Mouse (Mus musculus): Measurements from ENCODE around the gene H2-K1.

Gene H2-K1

GRCm38 (mm10) chr17:33954646-33955554 is 45.2 kb downstream of the H2-K1 start:
- DNase-seq (ENCODE audit: low spot score in 2 of 2), result no peak

- DNase-seq (ENCODE audit: low spot score in 2 of 2), result no peak
Observed at GRCm38 (mm10) chr17:33953961-33954565, 46.1 kb downstream of the H2-K1 start.

- DNase-seq (ENCODE audit: low spot score in 2 of 2), result no peak
Observed at GRCm38 (mm10) chr17:33953310-33953709, 46.8 kb downstream of the H2-K1 start.

DNA sequence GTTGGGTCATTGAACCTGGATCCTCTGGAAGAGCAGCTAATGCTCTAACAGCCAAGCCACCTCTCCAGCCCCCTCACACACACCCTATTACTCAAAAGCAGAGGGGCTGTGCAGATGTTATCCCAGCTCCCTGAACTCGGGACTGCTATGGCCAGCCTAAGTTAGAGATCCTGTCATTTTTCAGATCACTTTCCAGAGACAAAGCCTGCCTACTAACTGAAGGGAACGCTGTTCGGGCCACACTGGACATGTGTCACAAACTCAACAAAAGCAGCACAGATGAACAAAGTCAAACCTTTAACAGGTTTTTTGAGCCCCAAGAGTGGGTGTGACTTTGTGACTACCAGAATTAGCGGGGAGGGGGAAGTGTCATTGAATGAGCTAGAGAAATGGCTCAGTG is 47.3 kb downstream of the H2-K1 start:
- DNase-seq (ENCODE audit: low spot score in 2 of 2), result no peak

- peak in 1 of 2 experiments; percentile 5 for DNase-seq (ENCODE audit: low spot score in 2 of 2)
Observed at GRCm38 (mm10) chr17:33952015-33952414, 48.1 kb downstream of the H2-K1 start.

- peak in 1 of 2 experiments; percentile 75 for DNase-seq (ENCODE audit: low spot score in 2 of 2)
Observed at GRCm38 (mm10) chr17:33951021-33951946, 48.9 kb downstream of the H2-K1 start, which contains the start of gene B3galt4. TSS of gene B3galt4 (minus strand) at chr17:33951488.

DNA sequence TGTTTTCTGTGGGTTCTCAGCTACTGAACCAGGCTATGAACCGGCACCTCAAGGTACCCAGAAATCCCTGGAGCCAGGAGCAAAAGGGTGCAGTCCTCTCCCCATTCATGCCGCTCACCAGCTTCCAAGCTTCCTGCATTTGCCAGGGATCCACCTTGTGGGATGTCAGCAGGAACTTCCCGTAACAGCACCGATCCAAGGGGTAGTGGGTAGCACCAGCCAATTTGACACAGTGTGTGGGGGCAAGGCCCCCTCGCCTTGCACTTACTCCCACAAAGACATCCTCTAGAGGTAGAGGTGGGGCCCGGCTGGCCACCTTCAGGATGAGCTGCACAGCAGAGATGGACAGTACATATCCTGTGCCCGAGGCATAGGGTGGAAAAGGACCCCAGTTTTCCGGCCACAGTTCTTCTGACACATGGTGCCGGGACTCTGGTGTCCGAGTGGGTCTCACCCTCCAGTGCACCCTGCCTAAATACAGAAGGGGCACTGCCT is 50.0 kb downstream of the H2-K1 start:
- DNase-seq (ENCODE audit: low spot score in 2 of 2), result no peak

GRCm38 (mm10) chr17:33948905-33949537 is 51.1 kb downstream of the H2-K1 start:
- DNase-seq (ENCODE audit: low spot score in 2 of 2), result no peak

DNA sequence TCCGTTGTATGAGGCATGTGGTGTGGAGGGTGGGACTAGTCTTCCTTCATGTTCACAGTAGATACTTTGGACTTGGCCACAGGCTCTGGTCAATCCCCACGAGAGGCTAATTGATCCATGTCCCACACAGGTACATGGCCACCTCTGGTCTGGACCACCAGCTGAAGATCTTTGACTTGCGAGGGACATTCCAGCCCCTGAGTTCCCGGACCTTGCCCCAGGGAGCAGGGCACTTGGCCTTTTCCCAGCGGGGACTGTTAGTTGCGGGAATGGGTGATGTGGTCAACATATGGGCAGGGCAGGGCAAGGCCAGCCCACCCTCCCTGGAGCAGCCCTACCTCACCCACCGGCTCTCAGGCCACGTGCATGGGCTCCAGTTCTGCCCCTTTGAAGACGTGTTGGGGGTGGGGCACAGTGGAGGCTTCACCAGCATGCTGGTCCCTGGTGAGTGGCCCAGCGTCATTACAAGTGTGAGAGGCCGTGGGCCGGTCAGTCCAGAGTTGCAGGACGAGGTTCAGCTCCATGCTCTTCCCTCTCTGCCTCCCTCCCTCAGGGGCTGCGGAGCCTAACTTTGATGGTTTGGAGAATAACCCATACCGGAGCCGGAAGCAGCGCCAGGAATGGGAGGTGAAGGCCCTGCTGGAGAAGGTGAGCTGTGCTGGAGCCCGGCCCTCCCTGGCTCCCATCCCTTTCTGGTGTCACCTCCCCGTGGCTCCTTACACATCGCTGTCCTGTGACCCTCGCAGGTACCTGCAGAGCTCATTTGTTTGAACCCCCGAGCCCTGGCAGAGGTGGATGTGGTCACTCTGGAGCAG is 51.9 kb downstream of the H2-K1 start:
- no peak for DNase-seq (ENCODE audit: low spot score in 2 of 2)

- DNase-seq (ENCODE audit: low spot score in 2 of 2), result no peak
Observed at GRCm38 (mm10) chr17:33947430-33948089, 52.6 kb downstream of the H2-K1 start.
